Mouse (Mus musculus) embryonic facial prominence, embryonic 10.5 days (tissue): ENCODE measurements around the gene Stxbp4. TPM values are rescaled to one million over a fixed set of nuclear protein-coding genes. Genes with fewer than 3 reads are reported as not detected.

ENCODE experiments used
- DNase-seq: peaks from one replicate; pipeline ENCODE4 v3.0.0-alpha.2; 2017; ENCODE audit warnings: low spot score
- H3K27ac ChIP-seq: fragments of 300-500 bp; sonication (generic); replicated peaks from 2 replicates; pipeline ENCODE4 v1.5.1; 2016; ENCODE audit warnings: mild to moderate bottlenecking
- H3K27me3 ChIP-seq: fragments of 300-500 bp; sonication (generic); replicated peaks from 2 replicates; pipeline ENCODE4 v1.6.1; 2016; ENCODE audit warnings: low read depth, mild to moderate bottlenecking; ENCODE audit not compliant: poor library complexity, severe bottlenecking
- H3K36me3 ChIP-seq: fragments of 300-500 bp; sonication (generic); replicated peaks from 2 replicates; pipeline ENCODE4 v1.6.1; 2016; ENCODE audit warnings: mild to moderate bottlenecking, moderate library complexity
- H3K4me1 ChIP-seq: fragments of 300-500 bp; sonication (generic); 2 replicates; pipeline ENCODE4 v1.6.1; 2016
- H3K4me3 ChIP-seq: fragments of 300-500 bp; sonication (generic); 2 replicates; pipeline ENCODE4 v1.5.1; 2016; ENCODE audit warnings: mild to moderate bottlenecking, moderate library complexity
- H3K9me3 ChIP-seq: fragments of 300-500 bp; sonication (generic); 2 replicates; pipeline ENCODE4 v1.6.1; 2016; ENCODE audit warnings: mild to moderate bottlenecking
- WGBS: fragments of 180-500 bp; shearing (Covaris S2); methylation state at CpG from one replicate; pipeline ENCODE4 v1.1.7; 2016; 5-methylcytosine and 5-hydroxymethylcytosine counted together
- polyA plus RNA-seq: library from polyadenylated mRNA; unstranded; fragments of >200 nt; fragmentation: Nextera tagmentation; extraction: Ambion mirVana; gene quantifications from 2 replicates; pipeline ENCODE4 v1.2.1, GENCODE M21; 2016

Gene Stxbp4
- polyA plus RNA-seq, 1 experiment from 2014 or later = 37.9 TPM

DNA sequence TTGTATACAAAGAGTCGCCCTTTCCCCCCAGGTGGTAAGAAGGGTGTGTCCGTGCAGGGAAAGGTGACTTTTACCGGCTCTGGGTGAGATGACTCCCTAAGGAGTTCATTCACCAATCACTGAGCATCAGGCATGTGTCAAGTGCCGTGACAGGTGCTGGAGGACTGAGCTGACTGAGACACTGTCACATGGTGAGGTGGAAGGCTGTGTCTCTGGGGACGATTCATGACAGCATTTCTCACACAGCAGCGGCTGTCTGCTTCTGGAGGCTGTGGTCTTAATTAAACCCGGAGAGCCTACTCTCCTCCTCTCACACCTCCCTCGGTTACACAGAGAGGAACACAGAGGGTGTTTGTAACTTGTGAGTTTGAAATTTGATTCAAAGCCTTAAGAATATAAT lies 116.8 kb downstream of the Stxbp4 start:
- Histone ChIP-seq H3K9me3 (no peaks in the 10 kb centered on the region), H3K4me1 (no peaks in the 10 kb centered on the region), H3K27me3 (no peaks in the 10 kb centered on the region), H3K36me3 (peaks cover 51% of the 10 kb centered on the region), H3K27ac (no peak overlapping the region), H3K4me3 (no peak overlapping the region)
- WGBS = 74% methylated on average over 8 of the region's 8 CpGs
- no peak for DNase-seq

GRCm38 (mm10) chr11:90517750-90518149 lies 120.1 kb downstream of the Stxbp4 start:
- no peak for DNase-seq
- no peak overlapping the region for H3K27ac ChIP-seq
- no peak overlapping the region for H3K4me3 ChIP-seq
- H3K9me3 ChIP-seq = no peaks in the 10 kb centered on the region
- no peaks in the 10 kb centered on the region for H3K27me3 ChIP-seq
- H3K4me1 ChIP-seq = no peaks in the 10 kb centered on the region
- 94% methylated on average over 1 of the region's 1 CpGs for WGBS
- H3K36me3 ChIP-seq = peaks cover 47% of the 10 kb centered on the region

- Histone ChIP-seq H3K9me3 (no peaks in the 10 kb centered on the region), H3K4me1 (no peaks in the 10 kb centered on the region), H3K4me3 (no peak overlapping the region), H3K27me3 (no peaks in the 10 kb centered on the region), H3K27ac (no peak overlapping the region), H3K36me3 (peaks cover 21% of the 10 kb centered on the region)
- no peak for DNase-seq
- 85% methylated on average over 5 of the region's 5 CpGs for WGBS
Observed at GRCm38 (mm10) chr11:90512538-90513219, 125.2 kb downstream of the Stxbp4 start.

DNA sequence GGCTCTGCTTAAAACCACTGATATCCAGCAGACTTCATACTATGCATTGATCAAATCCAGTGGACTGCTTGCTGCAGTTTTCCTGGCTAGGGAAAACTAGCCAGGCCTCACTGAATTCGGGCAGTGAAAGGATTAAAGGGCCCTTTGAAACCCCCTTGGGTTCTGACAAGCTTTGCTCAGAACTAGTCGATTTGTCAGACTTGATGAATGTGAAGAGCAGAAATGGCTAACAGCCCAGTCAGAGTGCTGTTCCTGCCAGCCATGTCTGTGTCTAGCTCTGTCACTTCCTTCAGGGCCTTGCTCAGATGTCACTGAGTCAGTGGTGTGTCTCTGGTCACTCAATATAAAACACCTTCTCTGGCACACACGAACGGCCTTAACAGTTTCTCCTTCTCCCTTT lies 136.0 kb downstream of the Stxbp4 start:
- Histone ChIP-seq H3K9me3 (no peaks in the 10 kb centered on the region), H3K27me3 (no peaks in the 10 kb centered on the region), H3K36me3 (peaks cover 6% of the 10 kb centered on the region), H3K27ac (no peak overlapping the region), H3K4me1 (peaks cover 2% of the 10 kb centered on the region; the same call in 1 of the 2 replicates), H3K4me3 (no peak overlapping the region)
- WGBS = 83% methylated on average over 4 of the region's 4 CpGs
- no peak for DNase-seq

GRCm38 (mm10) chr11:90499918-90500317 lies 138.0 kb downstream of the Stxbp4 start:
- DNase-seq = no peak
- H3K36me3 ChIP-seq = no peaks in the 10 kb centered on the region; the same call in 1 of the 2 replicates
- H3K27ac ChIP-seq = no peak overlapping the region
- peaks cover 2% of the 10 kb centered on the region; the same call in 1 of the 2 replicates for H3K4me1 ChIP-seq
- no peaks in the 10 kb centered on the region for H3K27me3 ChIP-seq
- no peaks in the 10 kb centered on the region for H3K9me3 ChIP-seq
- H3K4me3 ChIP-seq = no peak overlapping the region
- 89% methylated on average over 6 of the region's 6 CpGs for WGBS

DNA sequence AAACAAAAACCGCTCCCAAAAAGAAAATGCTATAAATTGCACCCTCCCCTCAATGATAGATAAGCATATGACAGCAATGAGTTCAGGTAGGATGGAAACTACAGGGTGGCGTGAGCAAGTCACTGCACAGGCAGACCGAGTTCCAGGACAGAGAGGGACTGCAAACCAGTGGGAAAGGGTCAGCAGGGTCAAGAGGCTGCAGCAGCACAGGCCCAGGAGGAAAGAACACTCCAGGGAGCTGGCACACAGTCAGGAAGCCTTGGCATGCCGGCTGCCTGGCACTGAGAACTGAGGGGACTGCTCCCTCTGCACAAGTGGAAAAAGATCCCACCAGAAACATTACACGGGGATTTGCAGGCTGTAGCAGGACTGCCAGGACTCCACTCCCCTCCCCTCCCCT lies 139.4 kb downstream of the Stxbp4 start:
- Histone ChIP-seq H3K27me3 (no peaks in the 10 kb centered on the region), H3K27ac (no peak overlapping the region), H3K36me3 (peaks cover 8% of the 10 kb centered on the region), H3K9me3 (no peaks in the 10 kb centered on the region), H3K4me3 (no peak overlapping the region), H3K4me1 (peaks cover 2% of the 10 kb centered on the region; the same call in 1 of the 2 replicates)
- 64% methylated on average over 5 of the region's 5 CpGs for WGBS
- no peak for DNase-seq

DNA sequence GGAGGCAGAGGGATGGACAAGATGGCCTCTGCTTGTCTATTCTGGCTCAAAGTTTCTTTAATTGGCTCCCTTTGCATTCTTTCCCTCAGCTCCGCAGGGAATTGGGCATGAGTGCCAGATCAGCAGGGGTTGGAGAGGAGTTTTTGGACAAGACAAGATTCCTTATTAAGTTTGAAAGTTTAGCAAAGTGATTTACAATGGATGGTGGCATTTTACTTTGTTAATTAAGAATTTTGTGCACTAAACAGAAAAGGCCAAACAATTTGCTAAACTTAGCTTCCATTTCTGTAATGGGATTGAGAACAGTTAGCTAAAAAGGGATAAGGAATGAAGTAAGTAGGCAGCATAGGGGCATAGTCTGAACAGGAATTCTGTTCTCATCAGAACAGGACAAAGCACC lies 142.9 kb downstream of the Stxbp4 start:
- peaks cover 2% of the 10 kb centered on the region; the same call in 1 of the 2 replicates for H3K4me1 ChIP-seq
- H3K27me3 ChIP-seq = no peaks in the 10 kb centered on the region
- no peak for DNase-seq
- H3K36me3 ChIP-seq = peaks cover 23% of the 10 kb centered on the region
- H3K4me3 ChIP-seq = no peak overlapping the region
- H3K27ac ChIP-seq = no peak overlapping the region
- WGBS = 42% methylated on average over 1 of the region's 1 CpGs
- no peaks in the 10 kb centered on the region for H3K9me3 ChIP-seq

DNA sequence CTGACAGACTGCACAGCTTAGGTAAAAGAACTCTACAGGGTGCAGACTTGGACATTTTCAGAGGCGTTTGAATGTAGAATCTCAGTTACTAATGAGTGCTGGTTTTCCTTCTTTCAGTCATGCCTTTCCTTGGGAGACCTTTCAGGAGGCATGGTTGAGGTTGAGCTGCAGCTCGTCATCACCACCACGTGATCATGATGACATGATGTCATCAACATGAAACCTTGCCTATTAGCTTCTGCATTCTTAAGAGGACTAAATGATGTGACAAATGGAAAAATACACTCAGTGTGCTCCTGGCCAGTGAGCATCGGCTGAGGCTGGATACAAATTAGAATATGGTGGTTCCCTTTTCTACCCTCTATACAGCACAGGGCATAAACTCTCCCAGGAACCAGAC lies 145.4 kb downstream of the Stxbp4 start:
- Histone ChIP-seq H3K36me3 (peaks cover 38% of the 10 kb centered on the region), H3K4me1 (no peaks in the 10 kb centered on the region), H3K27me3 (no peaks in the 10 kb centered on the region), H3K9me3 (no peaks in the 10 kb centered on the region), H3K27ac (no peak overlapping the region), H3K4me3 (no peak overlapping the region)
- no peak for DNase-seq
- WGBS = 92% methylated on average over 4 of the region's 4 CpGs

GRCm38 (mm10) chr11:90489166-90489565 lies 148.7 kb downstream of the Stxbp4 start:
- no peaks in the 10 kb centered on the region for H3K4me1 ChIP-seq
- WGBS = 92% methylated on average over 10 of the region's 10 CpGs
- no peak overlapping the region for H3K27ac ChIP-seq
- no peak overlapping the region for H3K4me3 ChIP-seq
- no peak for DNase-seq
- H3K27me3 ChIP-seq = no peaks in the 10 kb centered on the region
- H3K9me3 ChIP-seq = no peaks in the 10 kb centered on the region
- peaks cover 44% of the 10 kb centered on the region for H3K36me3 ChIP-seq

- H3K27me3 ChIP-seq = no peaks in the 10 kb centered on the region
Observed at GRCm38 (mm10) chr11:90487686-90488085, 150.2 kb downstream of the Stxbp4 start.

GRCm38 (mm10) chr11:90484750-90485637 lies 152.9 kb downstream of the Stxbp4 start:
- no peak overlapping the region for H3K27ac ChIP-seq
- no peaks in the 10 kb centered on the region for H3K4me1 ChIP-seq
- H3K9me3 ChIP-seq = no peaks in the 10 kb centered on the region
- no peak overlapping the region for H3K4me3 ChIP-seq
- no peak for DNase-seq
- no peaks in the 10 kb centered on the region for H3K27me3 ChIP-seq
- WGBS = 74% methylated on average over 14 of the region's 14 CpGs
- H3K36me3 ChIP-seq = peaks cover 27% of the 10 kb centered on the region

More at GRCm38 (mm10) chr11:90487686-90488085, 150.2 kb downstream of the Stxbp4 start:
- H3K36me3 ChIP-seq = peaks cover 30% of the 10 kb centered on the region
- DNase-seq = no peak
- no peaks in the 10 kb centered on the region for H3K9me3 ChIP-seq
- 96% methylated on average over 8 of the region's 8 CpGs for WGBS
- H3K4me1 ChIP-seq = no peaks in the 10 kb centered on the region
- no peak overlapping the region for H3K4me3 ChIP-seq
- H3K27ac ChIP-seq = no peak overlapping the region

DNA sequence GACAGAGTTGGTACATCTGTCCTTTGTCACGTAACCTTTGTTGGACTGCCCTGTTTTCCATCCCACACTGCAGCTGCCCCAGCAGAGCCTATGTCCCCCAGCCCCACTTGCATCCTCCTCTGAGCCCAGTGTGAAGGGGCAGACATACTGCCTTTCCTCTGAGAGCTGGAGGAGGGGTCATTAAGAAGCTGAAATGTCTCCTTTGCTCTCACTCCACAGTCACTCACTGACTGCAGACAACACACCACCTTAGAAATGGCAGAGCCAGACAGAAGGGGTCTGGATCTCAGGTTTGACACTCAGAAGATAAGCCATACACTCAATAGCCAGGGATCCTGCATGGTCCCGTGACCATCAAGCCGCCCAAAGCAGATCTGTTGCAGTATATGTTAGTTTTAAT lies 154.1 kb downstream of the Stxbp4 start:
- Histone ChIP-seq H3K4me3 (no peak overlapping the region), H3K4me1 (no peaks in the 10 kb centered on the region), H3K27ac (no peak overlapping the region), H3K9me3 (no peaks in the 10 kb centered on the region), H3K36me3 (peaks cover 30% of the 10 kb centered on the region), H3K27me3 (no peaks in the 10 kb centered on the region)
- WGBS = 90% methylated on average over 3 of the region's 3 CpGs
- DNase-seq = no peak

DNA sequence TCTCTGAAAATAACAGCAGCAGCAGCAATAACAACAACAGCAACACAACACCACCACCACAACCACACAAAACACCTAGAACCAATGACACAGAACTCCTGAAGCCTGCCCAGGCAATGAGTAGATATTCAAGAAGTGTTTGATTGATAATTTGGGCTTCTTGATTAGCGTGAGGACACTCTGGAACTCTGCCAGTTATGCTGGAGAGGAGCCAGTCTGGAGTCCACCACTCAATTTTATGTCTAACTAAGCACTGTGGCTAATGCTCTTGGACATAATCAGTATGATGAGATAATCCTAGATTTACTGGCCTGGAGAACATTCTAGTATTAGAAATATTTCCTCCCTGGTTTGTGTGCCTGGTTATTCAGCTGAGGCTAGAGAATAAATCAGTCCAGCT lies 156.1 kb downstream of the Stxbp4 start:
- Histone ChIP-seq H3K9me3 (no peaks in the 10 kb centered on the region), H3K27me3 (no peaks in the 10 kb centered on the region), H3K36me3 (peaks cover 22% of the 10 kb centered on the region), H3K4me1 (no peaks in the 10 kb centered on the region), H3K4me3 (no peak overlapping the region), H3K27ac (no peak overlapping the region)
- 89% methylated on average over 1 of the region's 1 CpGs for WGBS
- DNase-seq = no peak
